Mouse (Mus musculus) left cerebral cortex, adult 2 months (tissue): Measurements from ENCODE around the gene Cdh4. TPM values are rescaled to one million over a fixed set of nuclear protein-coding genes. Genes with fewer than 3 reads are reported as not detected.

Source experiments
- DNase-seq, 2 experiments: peaks; one replicate each; pipeline ENCODE4 v3.0.0; 2021 to 2022; ENCODE audit warnings: low spot score in 2 of 2, mixed read lengths in 1 of 2; ENCODE audit errors: extremely low spot score in 1 of 2
- H3K27ac ChIP-seq: fragments of 200-600 bp; 2 replicates; pipeline ENCODE4 v1.8.1; 2022
- H3K4me3 ChIP-seq: fragments of 200-600 bp; 2 replicates; pipeline ENCODE4 v1.8.1; 2022
- CTCF ChIP-seq: fragments of 200-600 bp; IDR thresholded peaks from 2 replicates; pipeline ENCODE4 v1.8.1; 2022; ENCODE audit warnings: antibody characterized with exemption, mild to moderate bottlenecking, moderate library complexity
- intact Hi-C: fragments of 180-260 bp; cut with DNase I; formaldehyde crosslinking; loops from one replicate; pipeline ENCODE4 v1.15.1; 2025
- total RNA-seq, 2 experiments: library from RNA; stranded (reverse); gene quantifications; 2 replicates each; pipeline ENCODE4 v1.2.3; 2021

The Cdh4 gene
- total RNA-seq, 2 experiments from 2014 or later = 24.4 to 30.6 TPM

DNA sequence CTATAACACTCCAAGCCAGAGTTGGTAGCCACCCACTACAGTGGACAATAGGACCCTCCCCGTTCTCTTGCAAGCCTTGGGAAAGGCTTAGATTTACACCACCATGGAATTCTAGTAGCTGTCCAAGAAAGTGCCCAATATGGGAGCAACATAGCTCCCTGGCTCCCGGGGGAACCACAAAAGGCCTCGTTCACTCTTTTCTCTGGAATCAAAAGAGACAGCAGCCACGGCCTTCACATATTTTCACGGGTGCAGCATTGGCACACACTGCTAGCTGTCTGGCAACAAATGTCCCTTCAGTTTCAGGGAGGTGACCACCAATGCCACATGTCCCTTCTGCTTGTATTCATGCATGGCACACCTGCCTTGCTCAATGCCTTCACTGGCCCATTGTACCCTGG, 38.6 kb downstream of the Cdh4 start:
- no peak for TF ChIP-seq CTCF
- no peak for DNase-seq
- Histone ChIP-seq H3K4me3 (no peak overlapping the region), H3K27ac (no peak overlapping the region)
- intact Hi-C loops = no loop called here

DNA sequence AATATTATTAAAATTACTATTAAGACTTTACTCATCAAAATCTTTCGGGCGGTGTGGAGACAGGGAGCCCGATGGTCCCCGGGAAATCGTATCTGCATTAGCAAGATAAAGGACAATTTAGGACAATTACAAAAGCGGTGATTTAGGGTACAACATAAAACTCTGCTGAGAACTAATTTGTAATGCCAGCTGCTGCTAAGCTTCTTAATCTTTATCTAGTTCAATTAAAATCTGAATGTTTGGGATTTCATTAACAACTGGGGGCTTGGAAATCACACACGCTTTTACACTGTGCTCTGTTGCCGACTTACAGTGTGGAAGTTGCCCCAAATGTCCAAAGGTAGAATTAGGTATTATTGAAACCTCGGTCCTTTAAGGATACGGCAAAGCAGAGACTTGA, 39.1 kb downstream of the Cdh4 start:
- no peak overlapping the region for H3K4me3 ChIP-seq
- no peak overlapping the region for H3K27ac ChIP-seq
- no peak for TF ChIP-seq CTCF
- DNase-seq = no peak
- intact Hi-C loops = no loop called here

DNA sequence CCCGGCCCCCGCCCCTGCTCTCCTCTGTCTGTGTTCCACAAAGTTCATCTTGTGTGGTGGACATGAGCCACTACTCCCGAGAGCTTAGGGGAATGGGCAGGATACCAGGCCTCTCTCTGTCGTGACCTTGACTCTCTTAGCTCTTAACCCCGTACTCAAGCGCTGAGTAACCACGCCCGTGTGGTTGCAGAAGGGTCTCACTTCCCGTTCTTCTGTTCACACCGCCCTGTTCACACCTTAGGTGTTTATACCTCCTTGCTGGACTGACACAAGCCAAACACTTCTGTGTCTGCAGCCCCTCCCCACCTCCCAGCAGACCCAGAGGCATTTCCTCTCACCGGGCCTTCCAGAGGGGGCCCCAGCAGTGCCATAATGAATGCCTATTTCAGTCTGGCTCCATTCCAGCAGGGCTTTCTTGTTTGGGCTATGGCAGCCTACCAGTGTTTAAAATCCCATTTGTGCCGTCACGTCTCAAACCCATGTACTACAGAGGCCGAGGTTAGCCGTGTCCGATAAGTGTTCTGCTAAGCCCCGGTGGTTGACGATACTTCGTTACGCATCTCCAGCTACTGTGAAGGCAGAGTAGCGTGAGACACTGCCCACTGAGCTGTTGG, 46.4 kb downstream of the Cdh4 start:
- TF ChIP-seq CTCF = no peak
- DNase-seq = no peak
- no peak overlapping the region for H3K27ac ChIP-seq
- intact Hi-C loops = no loop called here
- no peak overlapping the region for H3K4me3 ChIP-seq

DNA sequence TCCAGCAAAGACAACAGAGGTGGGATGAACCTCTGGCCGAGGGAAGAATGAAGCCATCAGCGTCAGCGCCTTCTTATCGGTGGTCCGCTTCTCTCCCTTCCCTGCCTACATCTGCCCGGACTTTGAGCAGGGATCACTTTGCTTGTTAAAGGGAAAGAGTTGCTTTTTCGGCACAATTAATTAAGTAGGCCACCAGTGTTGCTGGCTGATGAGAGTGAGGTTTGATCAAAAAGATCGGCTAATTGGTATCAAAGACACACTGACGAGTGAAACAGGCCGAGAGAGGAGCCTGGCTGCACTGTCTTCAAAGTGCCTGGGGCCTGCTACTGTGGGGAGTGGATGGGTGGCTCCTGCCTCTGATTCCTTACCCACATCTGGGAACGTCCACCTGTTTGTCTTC, 49.7 kb downstream of the Cdh4 start:
- TF ChIP-seq CTCF = no peak
- Histone ChIP-seq H3K4me3 (no peak overlapping the region), H3K27ac (no peak overlapping the region)
- intact Hi-C loops = loop anchor here (5.0 kb wide), 1 partner anchor 40 kb away; no protein-coding TSS in a partner anchor
- no peak for DNase-seq

DNA sequence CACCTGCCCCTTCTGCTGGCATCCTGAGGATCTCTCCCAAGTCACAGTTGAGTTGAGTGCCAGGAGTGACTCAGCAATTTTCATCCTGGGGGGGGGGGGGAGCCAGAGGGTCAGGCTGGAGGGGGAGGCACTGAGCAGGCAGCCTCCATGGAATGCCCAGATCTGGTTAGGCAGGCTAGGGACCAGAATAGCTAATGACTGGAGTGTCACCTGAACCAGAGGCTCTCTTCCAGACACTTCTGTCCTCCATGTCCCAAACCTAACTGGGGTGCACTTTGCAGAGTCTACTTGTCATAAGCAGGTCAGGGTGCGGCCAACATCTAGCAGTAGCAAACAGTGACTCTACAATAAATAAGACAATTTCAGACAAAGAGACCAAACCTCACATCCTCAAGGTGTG, 52.0 kb downstream of the Cdh4 start:
- Histone ChIP-seq H3K4me3 (no peak overlapping the region), H3K27ac (no peak overlapping the region)
- intact Hi-C loops = loop anchor here (5.0 kb wide), 1 partner anchor 38 kb away; no protein-coding TSS in a partner anchor
- no peak for TF ChIP-seq CTCF
- no peak for DNase-seq

- H3K4me3 ChIP-seq = no peak overlapping the region
- no peak overlapping the region for H3K27ac ChIP-seq
- DNase-seq = peak in 1 of 2 experiments; percentile 25
- no peak for TF ChIP-seq CTCF
- intact Hi-C loops = no loop called here
These were observed 68.2 kb downstream of the Cdh4 start for GRCm38 (mm10) chr2:179510439-179510838.

DNA sequence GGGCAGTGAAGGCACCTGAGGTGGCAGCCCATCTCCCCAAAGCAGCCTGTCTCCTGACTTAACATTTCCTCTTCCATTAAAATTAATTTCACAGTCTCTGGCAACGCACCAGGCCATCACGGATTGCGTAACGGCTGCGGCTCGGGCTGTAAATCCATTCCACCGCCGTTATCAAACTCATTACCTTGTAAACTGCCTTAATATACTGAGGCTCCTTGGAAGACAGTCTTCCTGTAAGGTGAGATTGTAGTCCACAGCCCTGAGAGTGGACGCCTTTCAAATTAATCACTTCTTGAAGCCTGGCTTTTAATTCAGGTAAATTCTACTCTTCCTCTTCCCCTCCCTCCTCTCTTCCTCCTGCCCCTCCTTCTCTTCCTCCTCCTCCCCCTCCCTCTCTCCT, 74.3 kb downstream of the Cdh4 start:
- Histone ChIP-seq H3K27ac (no peak overlapping the region), H3K4me3 (no peak overlapping the region)
- DNase-seq = no peak
- TF ChIP-seq CTCF = no peak
- intact Hi-C loops = loop anchor here (5.0 kb wide), 1 partner anchor 74 kb away; the partner anchor contains the start of gene Cdh4

GRCm38 (mm10) chr2:179518456-179519032, 76.3 kb downstream of the Cdh4 start:
- no peak for TF ChIP-seq CTCF
- intact Hi-C loops = loop anchor here (5.0 kb wide), 1 partner anchor 76 kb away; the partner anchor contains the start of gene Cdh4
- DNase-seq = no peak
- H3K27ac ChIP-seq = no peak overlapping the region
- H3K4me3 ChIP-seq = no peak overlapping the region

DNA sequence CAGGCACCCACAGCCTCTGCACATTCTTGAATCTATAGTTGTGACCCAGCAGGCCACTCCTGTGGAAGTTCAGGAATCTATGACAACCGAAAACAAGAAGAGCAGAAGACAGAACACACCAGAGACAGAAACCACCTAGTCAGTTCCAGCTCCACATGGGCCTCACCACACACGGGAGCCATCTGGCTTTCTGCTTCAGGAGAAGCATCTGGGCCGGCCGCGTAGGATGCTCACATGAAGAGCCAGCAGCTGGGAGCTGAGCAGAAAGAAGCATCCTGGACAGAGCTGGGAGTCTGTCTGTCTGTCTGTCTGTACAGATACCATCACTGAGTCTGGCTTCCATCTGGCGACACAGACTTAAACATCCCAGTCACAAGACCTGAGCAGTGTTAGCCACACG, 76.9 kb downstream of the Cdh4 start:
- Histone ChIP-seq H3K4me3 (no peak overlapping the region), H3K27ac (no peak overlapping the region)
- intact Hi-C loops = loop anchor here (5.0 kb wide), 1 partner anchor 77 kb away; the partner anchor contains the start of gene Cdh4
- peak; percentile 23 to 30 for DNase-seq
- no peak for TF ChIP-seq CTCF

- TF ChIP-seq CTCF = no peak
- intact Hi-C loops = loop anchor here (5.0 kb wide), 1 partner anchor 78 kb away; the partner anchor contains the start of gene Cdh4
- H3K4me3 ChIP-seq = no peak overlapping the region
- H3K27ac ChIP-seq = no peak overlapping the region
- DNase-seq = no peak
These were observed 77.7 kb downstream of the Cdh4 start for GRCm38 (mm10) chr2:179519931-179520330.

DNA sequence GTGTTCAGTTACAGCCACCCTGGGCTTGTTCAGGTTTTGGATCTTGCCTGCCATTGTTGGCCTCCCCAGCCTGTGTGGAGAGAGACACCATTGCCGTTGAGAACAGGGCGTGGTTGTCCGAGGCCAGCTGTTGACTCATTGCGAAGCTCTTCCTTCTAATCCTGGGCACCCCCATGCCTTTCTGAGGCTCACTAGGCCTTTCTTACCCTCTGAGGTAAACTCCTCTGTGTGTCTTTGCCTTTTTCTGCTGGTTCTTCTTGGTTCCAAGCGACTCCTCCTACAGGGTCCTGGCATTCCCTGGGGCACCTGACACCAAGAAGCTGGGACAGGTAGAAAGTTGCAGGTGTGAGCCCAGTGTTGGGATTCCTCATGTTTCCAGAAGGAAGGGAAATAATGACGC, 78.7 kb downstream of the Cdh4 start:
- intact Hi-C loops = no loop called here
- Histone ChIP-seq H3K4me3 (no peak overlapping the region), H3K27ac (no peak overlapping the region)
- DNase-seq = no peak
- TF ChIP-seq CTCF = no peak

- Histone ChIP-seq H3K4me3 (no peak overlapping the region), H3K27ac (no peak overlapping the region)
- DNase-seq = no peak
- intact Hi-C loops = no loop called here
- no peak for TF ChIP-seq CTCF
These were observed 79.2 kb downstream of the Cdh4 start for GRCm38 (mm10) chr2:179521444-179521843.

DNA sequence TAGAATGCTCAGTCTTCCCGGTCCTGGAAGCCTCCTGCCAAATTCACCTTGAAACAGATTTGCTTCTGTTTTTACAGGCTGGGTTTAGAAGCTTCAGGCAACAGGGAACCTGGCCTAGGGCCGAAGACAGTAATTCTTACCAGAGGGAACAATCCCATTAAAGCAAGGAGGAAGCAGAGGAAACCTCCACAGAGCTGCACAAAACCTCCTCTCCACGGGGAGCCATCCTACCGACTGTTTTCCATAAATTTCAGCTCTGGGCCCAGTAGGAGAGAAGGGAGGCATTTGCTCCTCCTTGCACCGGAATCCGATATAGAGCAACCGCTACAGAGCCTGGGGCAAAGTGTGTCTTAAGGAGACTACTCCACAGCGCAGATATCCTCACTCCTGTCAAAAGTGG, 79.9 kb downstream of the Cdh4 start:
- Histone ChIP-seq H3K27ac (no peak overlapping the region), H3K4me3 (no peak overlapping the region)
- no peak for DNase-seq
- no peak for TF ChIP-seq CTCF
- intact Hi-C loops = no loop called here
